Mouse (Mus musculus) thymus, adult 2 months (tissue): Measurements from ENCODE around the gene Nr1h2. TPM values are rescaled to one million over a fixed set of nuclear protein-coding genes. Genes with fewer than 3 reads are reported as not detected.

Experiments
- DNase-seq: peaks from one replicate; pipeline ENCODE4 v3.0.0; 2021
- H3K27ac ChIP-seq: fragments of 200-500 bp; 2 replicates; pipeline ENCODE4 v1.5.1; 2012; ENCODE audit warnings: low read length, control low read depth; ENCODE audit not compliant: control insufficient read depth, insufficient read depth
- H3K27me3 ChIP-seq: fragments of 200-500 bp; 2 replicates; pipeline ENCODE4 v1.6.1; 2012; ENCODE audit warnings: mild to moderate bottlenecking, low read length, moderate library complexity, mixed read lengths; ENCODE audit not compliant: control insufficient read depth, insufficient read depth
- H3K36me3 ChIP-seq: fragments of 200-500 bp; 2 replicates; pipeline ENCODE4 v1.6.1; 2012; ENCODE audit warnings: mild to moderate bottlenecking, low read length, moderate library complexity; ENCODE audit not compliant: control insufficient read depth, insufficient read depth
- H3K4me1 ChIP-seq: fragments of 200-500 bp; replicated peaks from 2 replicates; pipeline ENCODE4 v1.6.1; 2012; ENCODE audit warnings: low read length; ENCODE audit not compliant: control insufficient read depth, insufficient read depth
- H3K4me3 ChIP-seq: fragments of 200-500 bp; 2 replicates; pipeline ENCODE4 v1.5.1; 2012; ENCODE audit warnings: mild to moderate bottlenecking, low read length, control low read depth, moderate library complexity; ENCODE audit not compliant: control insufficient read depth, insufficient read depth
- CTCF ChIP-seq: fragments of 200-500 bp; IDR thresholded peaks from 2 replicates; pipeline ENCODE4 v1.5.1; 2012; ENCODE audit warnings: mild to moderate bottlenecking, control low read depth, low read length, moderate library complexity, borderline replicate concordance; ENCODE audit not compliant: control insufficient read depth, poor library complexity, insufficient read depth; ENCODE audit errors: extremely low read depth
- POLR2A ChIP-seq: fragments of 200-500 bp; IDR thresholded peaks from 2 replicates; pipeline ENCODE4 v1.6.1; 2012; ENCODE audit warnings: mild to moderate bottlenecking, low read length, control low read depth, moderate library complexity; ENCODE audit not compliant: control insufficient read depth, poor library complexity, insufficient read depth; ENCODE audit errors: extremely low read depth
- WGBS: fragments of 180-500 bp; shearing (Covaris S2); methylation state at CpG from one replicate; pipeline ENCODE4 v1.1.7; 2018; 5-methylcytosine and 5-hydroxymethylcytosine counted together
- polyA plus RNA-seq: library from polyadenylated mRNA; depleted of rRNA; stranded (reverse); fragments of >200 nt; gene quantifications from 2 replicates; pipeline ENCODE4 v1.2.3, GENCODE M21; 2012

Nr1h2 gene
- polyA plus RNA-seq, 1 experiment: 302 TPM

DNA sequence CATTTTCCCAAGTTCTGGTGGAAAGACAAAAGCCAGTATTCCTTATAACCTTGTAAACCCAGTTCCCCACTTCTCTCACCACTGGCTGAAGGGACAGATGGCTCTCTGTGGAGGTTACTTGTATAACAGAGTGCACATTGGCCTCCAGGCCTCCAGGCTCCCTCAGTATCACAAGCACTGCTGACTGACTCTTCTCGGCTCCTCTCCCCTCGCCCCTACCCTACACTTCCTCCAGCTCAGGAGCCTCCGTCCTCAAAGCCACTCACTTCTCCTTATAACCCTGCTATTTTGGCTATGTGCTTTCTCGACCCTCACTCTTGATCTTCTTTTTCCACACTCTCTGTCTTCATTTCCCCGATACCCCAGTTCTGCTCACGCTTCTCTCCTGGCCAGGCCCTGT is 11.7 kb upstream of the Nr1h2 start:
- TF ChIP-seq POLR2A: no peak
- TF ChIP-seq CTCF: no peak
- no peak for DNase-seq
- H3K4me3 ChIP-seq: no peak overlapping the region
- no peak overlapping the region for H3K27ac ChIP-seq
- no peaks in the 10 kb centered on the region for H3K27me3 ChIP-seq
- H3K36me3 ChIP-seq: no peaks in the 10 kb centered on the region
- whole genome bisulfite sequencing: 63% methylated on average over 6 of the region's 6 CpGs
- no peaks in the 10 kb centered on the region for H3K4me1 ChIP-seq

DNA sequence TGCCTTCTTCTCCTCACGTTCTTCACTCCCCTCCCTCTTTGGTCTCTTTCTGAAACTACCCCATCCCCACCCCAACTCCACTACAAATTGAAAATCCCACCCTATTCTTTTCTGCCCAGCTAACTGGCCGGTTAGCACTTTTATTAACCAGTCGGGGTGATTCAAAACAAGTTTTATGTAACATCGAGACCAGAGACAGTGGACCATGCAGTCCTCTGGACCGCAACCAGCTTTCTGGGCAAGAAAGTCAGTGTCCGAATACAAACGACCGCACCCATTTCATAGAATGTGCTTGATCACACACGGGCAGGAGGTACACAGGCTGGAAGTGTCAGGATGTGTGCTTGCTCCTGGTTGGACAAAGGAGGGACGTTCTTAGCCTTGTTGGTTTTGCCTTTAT is 10.7 kb upstream of the Nr1h2 start:
- Histone ChIP-seq H3K4me1 (no peaks in the 10 kb centered on the region), H3K27ac (no peak overlapping the region)
- no peak for DNase-seq

GRCm38 (mm10) chr7:44563284-44563683 is 9.5 kb upstream of the Nr1h2 start:
- TF ChIP-seq POLR2A (no peak), CTCF (no peak)
- no peaks in the 10 kb centered on the region for H3K36me3 ChIP-seq
- no peak for DNase-seq
- no peak overlapping the region for H3K27ac ChIP-seq
- no peaks in the 10 kb centered on the region for H3K4me1 ChIP-seq
- no peaks in the 10 kb centered on the region for H3K27me3 ChIP-seq
- no peak overlapping the region for H3K4me3 ChIP-seq
- WGBS: 70% methylated on average over 8 of the region's 8 CpGs

More for the DNA sequence above, 10.7 kb upstream of the Nr1h2 start:
- Histone ChIP-seq H3K4me3 (no peak overlapping the region), H3K27me3 (no peaks in the 10 kb centered on the region), H3K36me3 (no peaks in the 10 kb centered on the region)
- TF ChIP-seq POLR2A (no peak), CTCF (no peak)
- 94% methylated on average over 10 of the region's 10 CpGs for whole genome bisulfite sequencing

- DNase-seq: peak; percentile 81
- WGBS: 62% methylated on average over 18 of the region's 18 CpGs
- TF ChIP-seq CTCF (peak; percentile 57; the same call in 1 of the 2 replicates), POLR2A (no peak)
- no peaks in the 10 kb centered on the region for H3K36me3 ChIP-seq
- no peak overlapping the region for H3K4me3 ChIP-seq
- H3K27ac ChIP-seq: no peak overlapping the region
- H3K4me1 ChIP-seq: no peaks in the 10 kb centered on the region
- H3K27me3 ChIP-seq: no peaks in the 10 kb centered on the region
These were observed 7.0 kb upstream of the Nr1h2 start for GRCm38 (mm10) chr7:44560435-44561400.

- TF ChIP-seq POLR2A (no peak), CTCF (no peak)
- no peaks in the 10 kb centered on the region for H3K36me3 ChIP-seq
- WGBS: 87% methylated on average over 2 of the region's 2 CpGs
These were observed 3.9 kb upstream of the Nr1h2 start for GRCm38 (mm10) chr7:44557629-44558028.

DNA sequence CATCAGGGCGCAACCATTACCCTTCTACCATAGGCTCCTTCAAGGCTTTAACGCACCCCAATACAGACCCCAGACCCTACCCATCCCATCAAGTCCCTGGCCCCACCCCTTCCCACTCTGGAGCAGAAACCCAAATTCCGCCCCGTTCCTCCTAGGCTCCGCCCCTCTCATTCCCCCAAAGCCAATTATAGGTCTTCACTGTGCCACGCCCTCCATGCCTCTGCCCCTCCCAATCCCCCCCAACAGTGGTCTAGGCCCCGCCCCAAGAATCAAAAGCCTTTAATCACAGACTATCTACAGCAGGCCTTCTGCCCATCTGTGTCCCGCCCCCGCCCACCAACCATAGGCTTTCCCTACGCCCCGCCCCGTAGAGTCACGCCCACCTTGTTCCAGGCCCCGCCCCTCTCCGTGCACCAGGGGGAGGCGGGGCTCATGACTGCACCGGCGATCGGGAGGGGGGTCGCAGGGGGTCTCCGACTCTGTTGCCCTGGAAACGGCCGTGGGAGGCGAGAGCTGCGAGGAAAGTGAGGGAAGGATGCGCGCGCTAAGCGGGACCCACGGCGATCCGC is 471 bp downstream of the Nr1h2 start:
- WGBS: 3% methylated on average over 31 of the region's 32 CpGs
- peak; percentile 78 for DNase-seq
- TF ChIP-seq POLR2A (0 out of 2 replicates have a peak, but pooled peaks have one; percentile 10), CTCF (no peak)
- Histone ChIP-seq H3K4me1 (peaks cover 7% of the 10 kb centered on the region), H3K27me3 (no peaks in the 10 kb centered on the region), H3K4me3 (peak overlapping the region; percentile 94), H3K27ac (peak overlapping the region; percentile 89), H3K36me3 (peaks cover 19% of the 10 kb centered on the region)

More at GRCm38 (mm10) chr7:44557629-44558028, 3.9 kb upstream of the Nr1h2 start:
- Histone ChIP-seq H3K4me3 (no peak overlapping the region), H3K4me1 (peaks cover 7% of the 10 kb centered on the region), H3K27ac (no peak overlapping the region), H3K27me3 (no peaks in the 10 kb centered on the region)
- no peak for DNase-seq
